Mouse (Mus musculus) CH12.LX (cell line): ENCODE data around the gene Esam. TPM values are rescaled to one million over a fixed set of nuclear protein-coding genes. Genes with fewer than 3 reads are reported as not detected.

ENCODE experiments used
- DNase-seq: peaks from one replicate; pipeline ENCODE4 v3.0.0-alpha.2; 2013; ENCODE audit errors: extremely low read depth
- H3K27ac ChIP-seq: 2 replicates; pipeline ENCODE4 v1.5.1; 2012; ENCODE audit warnings: low read depth, mild to moderate bottlenecking, control low read depth, moderate library complexity; ENCODE audit not compliant: insufficient read depth
- H3K27me3 ChIP-seq: replicated peaks from 2 replicates; pipeline ENCODE3; 2012; ENCODE audit warnings: inconsistent platforms
- H3K36me3 ChIP-seq, 2 experiments: replicated peaks in 1 of 2; 2 replicates each; pipeline versions ENCODE3 to v1.6.1; 2012; ENCODE audit warnings: inconsistent platforms in 1 of 2, low read length in 1 of 2, mild to moderate bottlenecking in 1 of 2, mixed read lengths in 1 of 2, moderate library complexity in 1 of 2; ENCODE audit not compliant: control insufficient read depth in 1 of 2, insufficient read depth in 1 of 2
- H3K4me1 ChIP-seq, 2 experiments: 2 replicates each; pipeline ENCODE4 v1.6.1; 2012; ENCODE audit warnings: inconsistent platforms in 1 of 2, moderate library complexity in 1 of 2; ENCODE audit not compliant: insufficient read depth in 2 of 2, control insufficient read depth in 1 of 2
- H3K4me2 ChIP-seq: 2 replicates; pipeline ENCODE4 v1.6.1; 2012; ENCODE audit warnings: low read depth, mild to moderate bottlenecking, control low read depth; ENCODE audit not compliant: poor library complexity, insufficient read depth, severe bottlenecking
- H3K4me3 ChIP-seq, 3 experiments: fragments of 150-350 bp in 1 of 3; sonication (generic) in 1 of 3; replicated peaks in 1 of 3; 2 replicates each; pipeline versions ENCODE3 to v1.5.1; 2011 to 2012; ENCODE audit warnings: low read depth in 2 of 3, low read length in 2 of 3, mild to moderate bottlenecking in 2 of 3, moderate library complexity in 2 of 3, control low read depth in 1 of 3, improper control_type of control experiment in 1 of 3, inconsistent platforms in 1 of 3, mixed read lengths in 1 of 3; ENCODE audit not compliant: poor library complexity in 1 of 3
- H3K79me2 ChIP-seq: replicated peaks from 2 replicates; pipeline ENCODE4 v1.6.1; 2012; ENCODE audit warnings: mild to moderate bottlenecking, moderate library complexity; ENCODE audit not compliant: control insufficient read depth, poor library complexity, insufficient read depth, severe bottlenecking; ENCODE audit errors: extremely low read depth
- H3K9ac ChIP-seq: 2 replicates; pipeline ENCODE4 v1.6.1; 2012; ENCODE audit warnings: low read depth, mild to moderate bottlenecking, control low read depth, moderate library complexity; ENCODE audit not compliant: insufficient read depth
- H3K9me3 ChIP-seq: replicated peaks from 2 replicates; pipeline ENCODE3; 2012; ENCODE audit warnings: low read length, inconsistent platforms, mixed read lengths
- BHLHE40 ChIP-seq: IDR thresholded peaks from 2 replicates; pipeline ENCODE4 v1.6.1; 2011; ENCODE audit warnings: mild to moderate bottlenecking, low read depth, low read length, improper control_type of control experiment
- CHD1 ChIP-seq: IDR thresholded peaks from 2 replicates; pipeline ENCODE4 v1.6.1; 2012; ENCODE audit warnings: low read depth, low read length, improper control_type of control experiment, inconsistent platforms
- CTCF ChIP-seq, 2 experiments: IDR thresholded peaks in 1 of 2; conservative IDR thresholded peaks in 1 of 2; 2 replicates each; pipeline ENCODE4 v1.5.1; 2011 to 2012; ENCODE audit warnings: low read depth in 2 of 2, low read length in 2 of 2, improper control_type of control experiment in 1 of 2, inconsistent platforms in 1 of 2, mild to moderate bottlenecking in 1 of 2, moderate library complexity in 1 of 2
- E2F4 ChIP-seq: IDR thresholded peaks from 2 replicates; pipeline ENCODE4 v1.6.1; 2011; ENCODE audit warnings: low read depth, low read length, improper control_type of control experiment; ENCODE audit not compliant: insufficient replicate concordance
- ELF1 ChIP-seq: IDR thresholded peaks from 2 replicates; pipeline ENCODE4 v1.6.1; 2014; ENCODE audit warnings: low read depth, mild to moderate bottlenecking, inconsistent platforms, low read length, improper control_type of control experiment
- EP300 ChIP-seq: IDR thresholded peaks from 2 replicates; pipeline ENCODE4 v1.6.1; 2011; ENCODE audit warnings: low read length, improper control_type of control experiment
- IRF4 ChIP-seq: IDR thresholded peaks from 2 replicates; pipeline ENCODE4 v1.6.1; 2014; ENCODE audit warnings: low read depth, mild to moderate bottlenecking, inconsistent platforms, low read length, improper control_type of control experiment
- JUND ChIP-seq: conservative IDR thresholded peaks from 2 replicates; pipeline ENCODE4 v1.6.1; 2011; ENCODE audit warnings: low read depth, low read length, improper control_type of control experiment
- MAFK ChIP-seq: IDR thresholded peaks from 2 replicates; pipeline ENCODE4 v1.6.1; 2011; ENCODE audit warnings: low read length, improper control_type of control experiment; ENCODE audit not compliant: insufficient replicate concordance
- MEF2A ChIP-seq: IDR thresholded peaks from 2 replicates; pipeline ENCODE4 v1.6.1; 2014; ENCODE audit warnings: low read depth, mild to moderate bottlenecking, inconsistent platforms, low read length, improper control_type of control experiment, borderline replicate concordance
- MXI1 ChIP-seq: IDR thresholded peaks from 2 replicates; pipeline ENCODE4 v1.6.1; 2011; ENCODE audit warnings: mild to moderate bottlenecking, low read depth, low read length, improper control_type of control experiment
- NELFE ChIP-seq: IDR thresholded peaks from 2 replicates; pipeline ENCODE4 v1.6.1; 2011; ENCODE audit warnings: low read depth, low read length, improper control_type of control experiment
- NRF1 ChIP-seq: IDR thresholded peaks from 2 replicates; pipeline ENCODE4 v1.6.1; 2014; ENCODE audit warnings: low read depth, mild to moderate bottlenecking, inconsistent platforms, low read length, improper control_type of control experiment, moderate library complexity
- PAX5 ChIP-seq: IDR thresholded peaks from 2 replicates; pipeline ENCODE4 v1.6.1; 2012; ENCODE audit warnings: low read length, inconsistent platforms, mixed read lengths
- POLR2A ChIP-seq: IDR thresholded peaks from 2 replicates; pipeline ENCODE4 v1.6.1; 2011; ENCODE audit warnings: low read depth, mild to moderate bottlenecking, improper control_type of control experiment, low read length
- RAD21 ChIP-seq: IDR thresholded peaks from 2 replicates; pipeline ENCODE4 v1.6.1; 2011; ENCODE audit warnings: low read depth, mild to moderate bottlenecking, low read length, improper control_type of control experiment, moderate library complexity
- SMC3 ChIP-seq: IDR thresholded peaks from 2 replicates; pipeline ENCODE4 v1.6.1; 2011; ENCODE audit warnings: low read depth, low read length, improper control_type of control experiment
- UBTF ChIP-seq: IDR thresholded peaks from 2 replicates; pipeline ENCODE4 v1.6.1; 2012; ENCODE audit warnings: low read depth, mild to moderate bottlenecking, inconsistent platforms, low read length, improper control_type of control experiment, moderate library complexity
- USF2 ChIP-seq: conservative IDR thresholded peaks from 2 replicates; pipeline ENCODE4 v1.6.1; 2011; ENCODE audit warnings: low read depth, low read length, improper control_type of control experiment
- ZKSCAN1 ChIP-seq: IDR thresholded peaks from 2 replicates; pipeline ENCODE4 v1.6.1; 2012; ENCODE audit warnings: low read depth, inconsistent platforms, low read length, improper control_type of control experiment, borderline replicate concordance
- dilution Hi-C: fragments of 300-500 bp; cut with MboI; formaldehyde crosslinking; loops from 2 replicates; pipeline ENCODE4 v1.14.3; 2020; ENCODE audit warnings: low sequenced_read_pairs; ENCODE audit not compliant: extremely low pct_unique_long_range_greater_than_20kb, extremely low pct_ligation_motif_present
- in situ Hi-C: fragments of 300-500 bp; cut with MboI; formaldehyde crosslinking; loops from 3 replicates; pipeline ENCODE4 v1.14.3; 2019; ENCODE audit warnings: low sequenced_read_pairs, low pct_ligation_motif_present, low pct_unique_long_range_greater_than_20kb, mixed read lengths
- polyA plus RNA-seq: library from polyadenylated mRNA; unstranded; fragments of >175 nt; gene quantifications from 2 replicates; pipeline ENCODE4 v1.2.1, GENCODE M21; 2012; ENCODE audit warnings: low read depth; ENCODE audit not compliant: insufficient read length
- total RNA-seq, 2 experiments: library from RNA; depleted of rRNA; stranded (reverse); fragments of 300-350 nt in 1 of 2; fragments of >200 nt in 1 of 2; gene quantifications; 2 replicates each; pipeline ENCODE4 v1.2.3; 2012 to 2014

Gene Esam
- total and polyA plus RNA-seq, 3 experiments, result 0.21 to 0.42 (median 0.37) TPM

GRCm38 (mm10) chr9:37517467-37517866 is 10.4 kb upstream of the Esam start:
- dilution Hi-C loops (no loop called here), in situ Hi-C loops (no loop called here)
- no peak for TF ChIP-seq MEF2A
- no peak for TF ChIP-seq BHLHE40
- no peak for TF ChIP-seq MAFK
- TF ChIP-seq POLR2A, result no peak
- no peak for TF ChIP-seq NRF1
- TF ChIP-seq MXI1, result no peak
- TF ChIP-seq UBTF, result no peak
- TF ChIP-seq CHD1, result no peak
- TF ChIP-seq E2F4, result no peak
- no peak for TF ChIP-seq ZKSCAN1
- TF ChIP-seq PAX5, result no peak
- TF ChIP-seq USF2, result no peak
- TF ChIP-seq NELFE, result no peak
- no peak for TF ChIP-seq JUND
- no peak overlapping the region for H3K27ac ChIP-seq
- no peak overlapping the region for H3K4me2 ChIP-seq
- no peak overlapping the region for H3K9ac ChIP-seq
- peak; percentile 23 for DNase-seq
- H3K9me3 ChIP-seq, result no peaks in the 10 kb centered on the region
- no peaks in the 10 kb centered on the region for H3K27me3 ChIP-seq
- H3K4me1 ChIP-seq, result peaks cover 5 to 32% of the 10 kb centered on the region in 2 experiments
- H3K4me3 ChIP-seq, result no peak overlapping the region
- no peaks in the 10 kb centered on the region; the same call in 1 of the 2 replicates for H3K79me2 ChIP-seq
- peaks cover 6 to 25% of the 10 kb centered on the region in 2 experiments for H3K36me3 ChIP-seq

GRCm38 (mm10) chr9:37518991-37519390 is 8.9 kb upstream of the Esam start:
- H3K9ac ChIP-seq, result no peak overlapping the region
- no peaks in the 10 kb centered on the region; the same call in 1 of the 2 replicates for H3K79me2 ChIP-seq
- no peak overlapping the region for H3K4me3 ChIP-seq
- H3K4me2 ChIP-seq, result no peak overlapping the region
- peaks cover 10 to 33% of the 10 kb centered on the region in 2 experiments for H3K36me3 ChIP-seq
- in situ Hi-C loops (no loop called here), dilution Hi-C loops (no loop called here)
- no peaks in the 10 kb centered on the region for H3K9me3 ChIP-seq
- H3K27ac ChIP-seq, result no peak overlapping the region
- TF ChIP-seq MXI1 (no peak), IRF4 (no peak)
- TF ChIP-seq, all 38 proteins: peak for 0
- no peak for DNase-seq
- no peaks in the 10 kb centered on the region for H3K27me3 ChIP-seq
- H3K4me1 ChIP-seq, result peaks cover 5 to 26% of the 10 kb centered on the region in 2 experiments

- Histone ChIP-seq H3K9me3 (no peaks in the 10 kb centered on the region), H3K9ac (no peak overlapping the region), H3K27me3 (no peaks in the 10 kb centered on the region), H3K4me2 (no peak overlapping the region), H3K4me1 (peaks cover 5 to 26% of the 10 kb centered on the region in 2 experiments), H3K4me3 (no peak overlapping the region), H3K79me2 (no peaks in the 10 kb centered on the region; the same call in 1 of the 2 replicates), H3K36me3 (peaks cover 10 to 36% of the 10 kb centered on the region in 2 experiments), H3K27ac (no peak overlapping the region)
- TF ChIP-seq CTCF (conservative IDR thresholded peaks at IDR 0.05 in 1 of 2, IDR thresholded peaks at IDR 0.05 in 1 of 2; ENCODE audit: low read depth in 2 of 2, low read length in 2 of 2) (no peak), IRF4 (no peak), ELF1 (no peak), CHD1 (no peak), SMC3 (no peak), MAFK (no peak), RAD21 (no peak), BHLHE40 (no peak), EP300 (no peak)
- in situ Hi-C loops (no loop called here), dilution Hi-C loops (no loop called here)
- DNase-seq, result no peak
Observed at GRCm38 (mm10) chr9:37519995-37520394, 7.9 kb upstream of the Esam start.
